Mouse (Mus musculus): ENCODE results near the gene Gm10645.

DNA sequence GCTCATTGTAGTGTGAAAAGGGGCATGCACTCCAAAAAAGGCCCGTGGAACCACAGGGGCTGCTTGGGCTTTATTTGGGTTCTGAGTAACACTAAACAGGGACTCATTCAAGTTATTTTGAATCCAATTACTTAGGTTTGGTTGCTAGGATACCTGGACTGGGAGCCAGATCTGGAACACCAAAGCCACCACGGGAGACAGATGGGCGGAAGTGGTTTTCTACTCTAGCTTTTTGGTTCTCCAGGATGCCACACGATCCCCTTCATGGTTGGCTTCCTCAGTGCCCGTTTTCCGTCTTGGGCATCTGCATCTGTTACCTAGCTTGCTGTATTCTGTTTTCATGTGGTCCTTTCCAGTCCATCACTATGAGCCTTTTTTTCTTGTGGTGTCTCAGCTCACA, 30.1 kb upstream of the Gm10645 start:
- TF ChIP-seq GATA1 (IDR thresholded peaks at IDR 0.05; ENCODE audit: borderline replicate concordance, low read length) (no peak), CTCF (IDR thresholded peaks at IDR 0.05; ENCODE audit: low read depth, low read length) (no peak), TAL1 (conservative IDR thresholded peaks at IDR 0.05; ENCODE audit: low read depth, low read length) (no peak)
